Mouse (Mus musculus): ENCODE measurements at regions not wholly inside any gene's neighbourhood (a gene's known extent, or its start where the extent isn't known, plus 50 kb on each side); places are given as distances from the start of the nearest gene placed in this dataset.

DNA sequence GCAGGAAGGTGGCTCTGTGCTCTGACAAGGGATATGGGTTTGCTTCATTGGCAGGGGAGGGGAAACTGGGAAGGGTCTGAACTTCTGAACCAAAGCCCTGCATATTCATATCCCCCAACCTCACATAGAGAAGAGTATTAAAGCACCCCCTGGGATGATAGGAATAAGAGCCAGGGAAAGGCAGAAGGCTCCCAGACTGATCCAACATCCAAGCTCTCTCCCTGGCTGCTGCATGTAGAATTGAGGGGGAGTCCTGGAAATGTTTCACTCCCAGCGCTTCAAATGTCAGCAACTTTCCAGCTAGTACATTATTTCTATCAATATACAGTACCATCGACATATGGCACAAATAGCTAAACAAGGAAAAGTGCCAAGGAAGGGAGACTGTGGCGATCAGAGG, 51.1 kb upstream of the Prickle1 start:
- DNase-seq (ENCODE audit: low read depth, low spot score), result peak; percentile 36

GRCm38 (mm10) chr15:93645950-93646349, 50.3 kb upstream of the Prickle1 start:
- DNase-seq (ENCODE audit: low read depth, low spot score), result no peak
